Mouse (Mus musculus) testis, postnatal 14 days (tissue): ENCODE data around the gene Opn4.
A peak's percentile ranks its signal among the peaks of the same experiment; 100 is the strongest.

Experiments used
- DNase-seq: peaks from one replicate; pipeline ENCODE4 v3.0.0; 2021; ENCODE audit warnings: low spot score

Opn4 gene

GRCm38 (mm10) chr14:34590743-34591675 is 8.9 kb downstream of the Opn4 start:
- DNase-seq = peak; percentile 49

GRCm38 (mm10) chr14:34590017-34590570 is 9.8 kb downstream of the Opn4 start:
- DNase-seq = no peak

GRCm38 (mm10) chr14:34589185-34589713 is 10.7 kb downstream of the Opn4 start:
- DNase-seq = no peak

DNA sequence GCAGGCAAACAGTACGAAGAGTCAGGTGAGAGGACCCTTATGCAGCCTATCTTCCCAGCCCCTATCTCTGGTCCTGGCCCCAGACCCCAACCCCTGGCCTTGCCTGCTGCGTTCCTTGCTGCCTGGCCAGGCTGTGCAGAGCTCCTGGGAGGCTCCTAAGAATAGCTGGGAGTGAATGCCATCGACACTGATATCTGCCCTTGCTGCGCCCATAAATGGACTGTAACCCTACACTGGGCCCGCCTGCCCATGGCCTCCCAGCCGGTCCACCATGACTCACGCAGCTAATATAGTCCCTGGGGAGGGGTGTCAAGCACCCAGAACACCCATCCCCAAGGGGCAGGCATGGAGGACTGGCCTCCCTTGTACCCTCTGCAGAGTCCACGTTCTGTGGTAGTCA is 11.4 kb downstream of the Opn4 start, which contains the start of gene Ldb3:
TSS of gene Ldb3 (minus strand) at position 185 of the 400 bp plus-strand sequence.
- no peak for DNase-seq

DNA sequence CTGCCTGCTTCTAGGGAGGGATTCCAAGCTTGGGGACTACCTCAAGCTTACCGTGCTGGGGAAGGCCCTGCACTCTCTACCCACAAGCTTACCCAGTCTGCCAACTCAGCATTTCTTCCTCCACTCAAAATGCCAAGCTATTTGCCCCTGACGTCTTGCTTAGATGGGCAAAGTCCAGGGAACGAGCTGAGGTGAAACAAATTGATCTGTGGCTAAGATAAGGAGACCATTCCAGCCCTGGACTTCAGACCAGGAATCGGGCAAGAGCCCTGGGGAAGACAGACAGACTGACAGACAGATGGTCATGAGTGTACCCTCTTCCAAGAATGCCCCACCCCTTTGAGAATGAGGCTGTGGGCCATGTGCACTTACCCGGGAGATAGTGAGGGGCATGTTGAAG is 11.9 kb downstream of the Opn4 start:
- no peak for DNase-seq

DNA sequence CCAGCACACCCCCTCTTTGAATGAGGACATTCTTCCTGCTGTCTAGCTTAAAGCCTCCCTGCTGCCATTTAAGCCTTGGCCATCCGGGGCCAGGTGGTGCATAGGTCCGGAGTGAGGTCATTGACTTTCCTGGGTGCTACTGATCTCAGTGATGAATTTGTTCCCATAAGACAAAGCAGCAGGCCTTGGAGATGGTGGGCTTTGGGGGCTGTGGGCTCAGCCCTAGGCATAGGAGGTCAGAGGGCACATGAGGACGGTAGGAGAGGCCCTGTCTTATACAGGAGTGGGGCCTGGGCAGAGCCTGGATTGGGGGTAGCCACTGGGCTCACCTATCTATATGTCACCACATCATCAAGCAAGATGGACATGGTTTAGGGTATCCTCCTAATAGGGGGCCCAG is 13.1 kb downstream of the Opn4 start:
- DNase-seq = no peak

DNA sequence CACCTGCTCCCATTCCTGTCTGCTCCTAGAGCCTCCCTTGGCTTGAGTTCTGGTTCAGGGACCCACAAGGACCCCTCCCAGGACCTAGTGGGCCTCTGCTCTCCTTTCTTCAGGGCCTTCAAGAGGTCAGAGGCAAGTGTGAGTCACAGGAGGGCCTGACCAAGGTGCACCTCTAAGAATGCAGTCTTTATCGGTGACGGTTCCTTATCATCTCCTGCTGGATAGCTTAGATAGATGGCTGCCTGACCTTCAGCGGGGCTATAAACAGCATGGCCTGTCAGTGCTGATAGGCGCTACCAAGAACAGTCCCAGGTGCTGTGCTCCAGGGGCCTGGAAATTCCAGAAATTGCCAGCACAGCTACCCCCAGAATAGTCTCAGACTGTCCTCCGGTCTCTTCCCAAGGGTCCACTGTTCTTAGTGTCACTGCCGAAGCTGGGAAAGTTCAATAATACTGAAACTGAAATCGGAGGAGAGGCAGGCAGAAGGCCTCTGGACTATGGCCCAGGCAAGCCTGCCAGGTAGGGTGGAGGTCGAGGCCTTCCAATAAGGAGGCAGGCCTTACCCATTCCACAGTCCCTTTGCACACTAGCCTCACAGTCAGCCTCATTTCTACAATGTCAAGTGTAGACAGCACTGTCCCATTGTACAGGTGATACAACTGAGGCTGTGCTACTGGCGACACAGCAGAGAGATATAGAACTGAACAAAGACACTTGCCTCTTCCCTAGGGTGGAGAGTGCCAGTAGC is 14.4 kb downstream of the Opn4 start:
- no peak for DNase-seq

GRCm38 (mm10) chr14:34582740-34583427 is 17.1 kb downstream of the Opn4 start:
- DNase-seq = peak; percentile 38

- no peak for DNase-seq
Observed at GRCm38 (mm10) chr14:34576858-34577257, 23.1 kb downstream of the Opn4 start.

GRCm38 (mm10) chr14:34574068-34574467 is 25.9 kb downstream of the Opn4 start:
- no peak for DNase-seq

- DNase-seq = no peak
Observed at GRCm38 (mm10) chr14:34573348-34573913, 26.5 kb downstream of the Opn4 start.

- no peak for DNase-seq
Observed at GRCm38 (mm10) chr14:34571610-34572387, 28.1 kb downstream of the Opn4 start.

DNA sequence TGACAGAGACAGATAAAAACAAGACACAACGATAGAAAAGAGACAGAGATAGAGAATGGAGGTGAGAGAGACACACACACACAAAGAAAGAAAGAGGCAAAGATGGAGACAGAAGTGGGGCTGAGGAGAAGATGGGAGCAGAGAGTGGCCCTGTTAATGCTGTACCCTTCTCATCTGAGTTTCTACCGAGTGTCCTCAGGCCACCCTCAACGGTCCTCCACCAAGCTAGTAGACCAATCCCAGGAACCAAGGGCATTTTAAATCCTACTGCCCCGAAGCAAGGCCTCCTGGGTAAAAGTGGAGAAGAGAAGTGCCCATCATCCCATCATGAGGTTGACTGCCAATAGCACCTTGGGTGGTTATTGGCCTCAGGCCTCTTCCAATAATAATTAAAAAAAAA is 29.0 kb downstream of the Opn4 start:
- no peak for DNase-seq

DNA sequence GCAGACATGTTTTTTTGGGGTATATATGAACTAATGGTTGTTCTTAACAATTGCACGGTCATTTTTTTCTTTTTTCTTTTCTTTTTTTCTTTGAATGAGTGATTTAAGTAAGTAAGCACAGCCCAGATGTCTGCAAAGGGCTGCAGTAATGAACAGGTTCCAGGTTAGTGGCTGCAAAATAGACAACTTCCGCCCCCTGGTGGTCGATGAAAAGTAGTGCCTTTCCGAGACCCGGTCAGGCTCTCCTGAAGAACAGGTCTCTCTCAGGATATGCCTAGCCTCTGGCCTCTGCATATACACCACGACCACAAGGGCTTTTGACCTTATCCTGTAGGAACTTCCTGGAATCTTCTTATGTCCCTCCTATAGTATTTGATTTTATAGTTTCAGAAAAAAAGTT is 29.6 kb downstream of the Opn4 start:
- peak; percentile 76 for DNase-seq

DNA sequence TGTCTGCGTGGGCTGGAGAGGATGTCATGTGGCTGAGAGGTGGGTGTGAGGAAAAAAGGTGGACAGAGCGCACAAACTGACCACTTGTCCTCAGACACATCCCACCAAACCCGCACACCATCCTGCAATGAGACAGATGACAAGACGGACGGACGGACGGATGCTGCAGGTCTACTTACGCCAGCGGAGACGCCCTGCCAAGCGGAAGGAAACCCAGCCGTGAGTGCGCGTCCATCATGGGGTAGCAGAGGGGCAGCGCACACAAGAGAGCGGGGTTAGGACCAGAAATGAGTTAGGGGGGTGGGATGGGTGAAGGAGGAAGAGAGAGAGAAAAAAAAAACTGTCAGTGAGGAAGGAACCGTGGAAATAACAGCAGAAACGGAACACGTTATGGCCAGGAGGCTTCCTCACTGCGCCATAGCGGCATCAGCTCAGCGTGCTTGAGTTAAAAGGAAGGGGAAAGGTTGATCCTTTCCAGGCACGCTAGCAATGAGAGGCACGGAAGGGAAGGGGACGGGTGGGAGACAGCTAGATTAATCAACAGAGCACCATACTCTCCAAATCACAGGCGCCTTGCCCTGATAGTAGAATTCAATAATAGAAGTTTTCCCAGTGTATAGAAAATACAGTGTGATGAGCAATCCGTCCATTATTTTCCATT is 30.3 kb downstream of the Opn4 start:
- DNase-seq = no peak

- no peak for DNase-seq
Observed at GRCm38 (mm10) chr14:34568626-34569025, 31.3 kb downstream of the Opn4 start.

DNA sequence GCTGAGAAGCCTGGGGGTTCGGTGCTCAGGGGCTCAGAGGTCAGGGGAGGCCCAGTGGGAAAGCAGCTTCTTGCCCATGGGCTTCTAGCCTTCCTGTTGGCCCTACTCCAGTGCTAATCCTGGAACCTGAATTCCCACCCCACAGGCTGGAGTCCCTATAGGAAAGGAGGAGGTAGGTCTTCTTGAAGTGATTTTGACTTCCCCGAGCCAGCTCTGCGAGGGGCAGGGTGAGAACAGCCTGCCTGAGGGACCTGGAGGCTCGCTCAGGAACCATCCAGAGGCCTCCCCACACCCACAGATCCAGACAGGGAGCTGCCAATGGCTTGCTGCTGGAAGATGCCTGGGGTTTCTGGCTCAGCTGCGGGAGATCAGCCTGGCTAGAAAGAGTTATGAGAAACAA is 32.2 kb downstream of the Opn4 start:
- DNase-seq = no peak

DNA sequence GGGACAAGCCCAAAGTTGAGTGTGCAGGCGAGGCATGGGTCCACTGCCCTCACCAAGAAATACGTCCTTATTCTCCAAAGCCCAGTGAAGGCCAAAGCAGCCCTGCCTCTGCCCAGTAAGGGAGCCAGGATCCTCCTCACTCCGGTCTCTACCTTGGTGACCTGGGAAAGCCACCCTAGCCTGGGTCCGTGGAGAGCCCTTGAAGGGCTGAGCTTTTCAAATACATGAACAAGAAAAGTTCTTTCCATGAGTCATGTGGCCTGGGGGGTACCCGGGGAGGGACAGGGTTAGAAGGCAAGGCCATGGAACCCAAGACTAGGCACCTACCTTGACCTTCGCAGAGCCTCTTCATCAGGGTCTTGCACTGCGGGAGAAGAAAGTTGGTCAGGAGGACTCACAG is 33.4 kb downstream of the Opn4 start:
- no peak for DNase-seq

- DNase-seq = peak; percentile 59
Observed at GRCm38 (mm10) chr14:34565711-34566110, 34.2 kb downstream of the Opn4 start.

DNA sequence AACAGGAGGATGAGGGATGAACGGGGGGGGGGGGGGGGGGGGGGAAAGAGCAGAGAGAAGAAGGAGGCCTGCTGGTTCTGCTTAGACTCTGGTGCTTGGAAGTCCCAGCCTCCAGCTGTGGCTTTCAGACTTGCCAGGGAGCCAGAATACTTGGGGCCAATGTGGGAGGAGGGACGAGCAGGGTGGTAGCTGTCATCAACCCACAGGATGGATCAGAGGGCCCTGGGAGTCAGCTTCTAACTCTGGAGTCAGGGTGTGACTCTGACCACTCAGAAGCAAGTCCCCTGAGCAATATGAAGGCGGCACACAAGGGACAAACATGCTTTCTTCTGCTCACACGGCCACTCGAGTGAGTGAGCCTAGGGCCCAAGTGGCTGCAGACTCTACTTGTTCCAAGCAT is 35.3 kb downstream of the Opn4 start:
- no peak for DNase-seq
